Mouse (Mus musculus) embryonic facial prominence, embryonic 15.5 days (tissue): Measurements from ENCODE around the gene Gphb5. TPM values are rescaled to one million over a fixed set of nuclear protein-coding genes. Genes with fewer than 3 reads are reported as not detected.
"Not testable (repeated sequence)": the region's sequence is repeated elsewhere in the genome, so short reads cannot be mapped to it uniquely, and the experiment has no call there.

Experiments used
- ATAC-seq: fragments of 200-750 bp; cut with Nextera tagmentation; 2 replicates; pipeline ENCODE4 v1.8.0; 2017; ENCODE audit warnings: low read depth, moderate TSS enrichment; ENCODE audit not compliant: insufficient number of reproducible peaks, low FRiP score, low TSS enrichment
- H3K27ac ChIP-seq: fragments of 300-500 bp; sonication (generic); replicated peaks from 2 replicates; pipeline ENCODE4 v1.5.1; 2015; ENCODE audit warnings: mild to moderate bottlenecking, inconsistent platforms
- H3K27me3 ChIP-seq: fragments of 300-500 bp; sonication (generic); 2 replicates; pipeline ENCODE4 v1.6.1; 2015; ENCODE audit warnings: inconsistent platforms
- H3K36me3 ChIP-seq: fragments of 300-500 bp; sonication (generic); 2 replicates; pipeline ENCODE4 v1.6.1; 2015; ENCODE audit warnings: mild to moderate bottlenecking, inconsistent platforms
- H3K4me1 ChIP-seq: fragments of 300-500 bp; sonication (generic); 2 replicates; pipeline ENCODE4 v1.6.1; 2015; ENCODE audit warnings: inconsistent platforms
- H3K4me2 ChIP-seq: fragments of 300-500 bp; sonication (generic); replicated peaks from 2 replicates; pipeline ENCODE4 v1.6.1; 2015; ENCODE audit warnings: mild to moderate bottlenecking, inconsistent platforms
- H3K4me3 ChIP-seq: fragments of 300-500 bp; sonication (generic); replicated peaks from 2 replicates; pipeline ENCODE4 v1.5.1; 2015; ENCODE audit warnings: mild to moderate bottlenecking, inconsistent platforms
- H3K9ac ChIP-seq: fragments of 300-500 bp; sonication (generic); 2 replicates; pipeline ENCODE4 v1.6.1; 2015; ENCODE audit warnings: inconsistent platforms
- H3K9me3 ChIP-seq: fragments of 300-500 bp; sonication (generic); replicated peaks from 2 replicates; pipeline ENCODE4 v1.6.1; 2016; ENCODE audit warnings: inconsistent platforms
- WGBS: fragments of 180-500 bp; shearing (Covaris S2); methylation state at CpG from one replicate; pipeline ENCODE4 v1.1.7; 2015; 5-methylcytosine and 5-hydroxymethylcytosine counted together
- polyA plus RNA-seq: library from polyadenylated mRNA; unstranded; fragments of >200 nt; fragmentation: Nextera tagmentation; extraction: Ambion mirVana; gene quantifications from 2 replicates; pipeline ENCODE4 v1.2.1, GENCODE M21; 2015

Gene Gphb5
- polyA plus RNA-seq, 1 experiment from 2014 or later = not detected

- not testable (repeated sequence) for H3K36me3 ChIP-seq, H3K27ac ChIP-seq, H3K27me3 ChIP-seq, H3K4me1 ChIP-seq, H3K4me3 ChIP-seq, H3K4me2 ChIP-seq, H3K9me3 ChIP-seq, H3K9ac ChIP-seq, ATAC-seq
- 79% methylated on average over 6 of the region's 6 CpGs for WGBS
Measured at GRCm38 (mm10) chr12:75432400-75432799, 15.8 kb upstream of the Gphb5 start.

- WGBS = 68% methylated on average over 1 of the region's 1 CpGs
- Histone ChIP-seq H3K4me2 (no peak overlapping the region), H3K36me3 (no peaks in the 10 kb centered on the region), H3K4me1 (no peaks in the 10 kb centered on the region), H3K9ac (no peak overlapping the region), H3K27ac (no peak overlapping the region), H3K9me3 (no peaks in the 10 kb centered on the region), H3K4me3 (no peak overlapping the region), H3K27me3 (no peaks in the 10 kb centered on the region)
- no peak for ATAC-seq
Measured at GRCm38 (mm10) chr12:75429685-75430396, 13.3 kb upstream of the Gphb5 start.

GRCm38 (mm10) chr12:75428719-75429118, 12.1 kb upstream of the Gphb5 start:
- no peak overlapping the region for H3K9ac ChIP-seq
- WGBS = 57% methylated on average over 6 of the region's 6 CpGs
- no peak overlapping the region for H3K4me2 ChIP-seq
- no peaks in the 10 kb centered on the region for H3K4me1 ChIP-seq
- H3K27me3 ChIP-seq = no peaks in the 10 kb centered on the region
- H3K4me3 ChIP-seq = no peak overlapping the region
- no peak overlapping the region for H3K27ac ChIP-seq
- no peaks in the 10 kb centered on the region for H3K36me3 ChIP-seq
- ATAC-seq = no peak
- H3K9me3 ChIP-seq = no peaks in the 10 kb centered on the region

- H3K4me1 ChIP-seq = no peaks in the 10 kb centered on the region
- no peaks in the 10 kb centered on the region for H3K27me3 ChIP-seq
Measured at GRCm38 (mm10) chr12:75425882-75426281, 9.3 kb upstream of the Gphb5 start.

GRCm38 (mm10) chr12:75424817-75425216, 8.2 kb upstream of the Gphb5 start:
- Histone ChIP-seq H3K27me3 (no peaks in the 10 kb centered on the region), H3K9me3 (no peaks in the 10 kb centered on the region), H3K4me3 (no peak overlapping the region), H3K36me3 (no peaks in the 10 kb centered on the region), H3K27ac (no peak overlapping the region), H3K4me2 (no peak overlapping the region), H3K9ac (no peak overlapping the region), H3K4me1 (no peaks in the 10 kb centered on the region)
- 82% methylated on average over 4 of the region's 4 CpGs for WGBS
- no peak for ATAC-seq

More at GRCm38 (mm10) chr12:75425882-75426281, 9.3 kb upstream of the Gphb5 start:
- no peak overlapping the region for H3K4me3 ChIP-seq
- no peak for ATAC-seq
- WGBS = 77% methylated on average over 7 of the region's 7 CpGs
- no peaks in the 10 kb centered on the region for H3K9me3 ChIP-seq
- H3K36me3 ChIP-seq = no peaks in the 10 kb centered on the region
- H3K27ac ChIP-seq = no peak overlapping the region
- no peak overlapping the region for H3K9ac ChIP-seq
- H3K4me2 ChIP-seq = no peak overlapping the region

DNA sequence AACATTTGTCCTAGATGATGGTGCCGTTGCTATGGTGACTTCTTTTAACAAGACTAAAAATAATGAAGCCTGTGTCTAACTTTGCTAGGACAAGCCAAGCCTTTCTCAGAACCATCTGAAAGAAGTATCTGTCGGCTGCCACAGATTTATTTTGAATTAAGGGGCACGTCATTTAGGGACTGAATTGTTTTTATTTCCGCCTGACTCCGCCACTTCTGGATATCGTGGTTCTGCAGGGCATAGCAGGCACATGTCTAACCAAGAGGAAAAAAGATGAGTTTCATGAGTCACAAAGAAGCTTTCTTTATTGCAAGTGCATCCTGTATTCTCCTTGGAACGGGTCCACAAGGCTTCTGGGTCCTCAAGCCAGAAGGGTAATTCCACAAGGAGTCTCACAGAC, 7.8 kb upstream of the Gphb5 start:
- no peak overlapping the region for H3K9ac ChIP-seq
- no peak overlapping the region for H3K27ac ChIP-seq
- H3K4me2 ChIP-seq = no peak overlapping the region
- no peaks in the 10 kb centered on the region for H3K9me3 ChIP-seq
- no peaks in the 10 kb centered on the region for H3K27me3 ChIP-seq
- H3K4me3 ChIP-seq = no peak overlapping the region
- H3K36me3 ChIP-seq = no peaks in the 10 kb centered on the region
- no peaks in the 10 kb centered on the region for H3K4me1 ChIP-seq
- no peak for ATAC-seq
- 52% methylated on average over 7 of the region's 7 CpGs for WGBS

DNA sequence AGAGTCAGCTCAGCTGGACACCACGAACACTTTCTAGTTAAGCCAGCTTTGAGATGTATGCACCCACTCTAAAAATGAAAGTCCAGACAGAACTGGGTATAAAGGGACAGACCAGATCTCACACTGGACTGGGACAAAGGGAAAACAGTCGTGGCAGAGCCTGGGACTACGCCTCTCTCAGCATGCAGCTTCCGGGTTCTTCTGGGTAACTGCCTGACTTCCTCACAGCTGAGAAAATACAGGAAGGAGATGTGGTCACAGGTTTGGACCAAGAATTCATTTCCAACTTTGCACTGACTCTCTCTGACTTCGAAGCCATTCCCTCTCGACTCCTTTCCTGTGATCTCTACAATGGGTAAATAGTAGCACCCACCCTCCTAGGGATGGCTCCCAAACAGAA, 1.6 kb downstream of the Gphb5 start:
- Histone ChIP-seq H3K27ac (no peak overlapping the region), H3K27me3 (no peaks in the 10 kb centered on the region), H3K9ac (no peak overlapping the region), H3K36me3 (no peaks in the 10 kb centered on the region), H3K4me3 (no peak overlapping the region), H3K9me3 (no peaks in the 10 kb centered on the region), H3K4me2 (no peak overlapping the region), H3K4me1 (no peaks in the 10 kb centered on the region)
- 69% methylated on average over 6 of the region's 6 CpGs for WGBS
- ATAC-seq = no peak

DNA sequence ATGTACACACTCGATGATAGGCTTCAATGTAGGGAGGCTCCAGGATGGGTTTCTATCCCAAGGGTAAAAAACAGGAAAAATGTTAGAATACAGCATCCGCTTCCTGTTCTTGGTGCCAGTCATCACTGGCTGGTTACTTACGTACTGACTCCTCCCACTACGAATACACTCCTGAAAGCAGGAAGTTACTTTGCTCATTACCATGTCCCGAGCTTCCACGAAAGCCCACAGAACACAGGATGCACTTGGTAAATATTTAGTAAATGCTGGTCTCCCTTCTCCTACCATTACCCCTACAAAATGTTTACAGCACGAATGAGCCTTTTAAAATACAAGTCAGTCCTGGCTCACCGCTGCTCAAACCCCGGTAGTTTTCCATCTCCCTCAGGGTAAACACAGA, 3.6 kb downstream of the Gphb5 start:
- H3K9ac ChIP-seq = no peak overlapping the region
- WGBS = 63% methylated on average over 9 of the region's 9 CpGs
- H3K4me2 ChIP-seq = no peak overlapping the region
- H3K4me3 ChIP-seq = no peak overlapping the region
- no peaks in the 10 kb centered on the region for H3K9me3 ChIP-seq
- no peak for ATAC-seq
- H3K4me1 ChIP-seq = no peaks in the 10 kb centered on the region
- H3K36me3 ChIP-seq = no peaks in the 10 kb centered on the region
- no peaks in the 10 kb centered on the region for H3K27me3 ChIP-seq
- no peak overlapping the region for H3K27ac ChIP-seq

- Histone ChIP-seq H3K27me3 (no peaks in the 10 kb centered on the region), H3K36me3 (no peaks in the 10 kb centered on the region), H3K9me3 (no peaks in the 10 kb centered on the region), H3K9ac (no peak overlapping the region), H3K4me3 (no peak overlapping the region), H3K27ac (no peak overlapping the region), H3K4me1 (peaks cover 13% of the 10 kb centered on the region), H3K4me2 (no peak overlapping the region)
- ATAC-seq = no peak
- WGBS = 28% methylated on average over 7 of the region's 7 CpGs
Measured at GRCm38 (mm10) chr12:75397077-75397476, 19.5 kb downstream of the Gphb5 start.

DNA sequence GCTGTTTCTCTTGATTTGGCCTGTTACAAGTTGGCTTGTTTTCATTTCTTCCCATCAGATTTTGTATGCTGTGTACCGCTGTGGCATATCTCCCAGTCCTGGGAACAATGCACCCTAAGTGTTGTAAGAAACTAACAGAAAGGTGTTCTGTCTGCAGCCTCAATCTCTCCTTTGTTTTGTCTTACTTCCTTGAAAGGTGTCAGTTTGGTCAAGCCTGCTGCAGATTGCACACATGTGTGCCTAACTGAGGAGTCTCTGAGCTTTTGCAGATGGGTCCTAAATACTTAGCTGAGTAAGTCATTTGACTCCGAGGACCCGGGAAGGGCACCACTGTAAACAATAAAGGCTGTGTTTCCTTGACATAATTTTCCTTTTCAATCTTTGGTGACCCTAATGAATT, 20.0 kb downstream of the Gphb5 start:
- Histone ChIP-seq H3K36me3 (no peaks in the 10 kb centered on the region), H3K27ac (no peak overlapping the region), H3K27me3 (no peaks in the 10 kb centered on the region), H3K9ac (no peak overlapping the region), H3K9me3 (no peaks in the 10 kb centered on the region), H3K4me1 (peaks cover 13% of the 10 kb centered on the region), H3K4me2 (no peak overlapping the region), H3K4me3 (no peak overlapping the region)
- 40% methylated on average over 3 of the region's 3 CpGs for WGBS
- ATAC-seq = no peak

DNA sequence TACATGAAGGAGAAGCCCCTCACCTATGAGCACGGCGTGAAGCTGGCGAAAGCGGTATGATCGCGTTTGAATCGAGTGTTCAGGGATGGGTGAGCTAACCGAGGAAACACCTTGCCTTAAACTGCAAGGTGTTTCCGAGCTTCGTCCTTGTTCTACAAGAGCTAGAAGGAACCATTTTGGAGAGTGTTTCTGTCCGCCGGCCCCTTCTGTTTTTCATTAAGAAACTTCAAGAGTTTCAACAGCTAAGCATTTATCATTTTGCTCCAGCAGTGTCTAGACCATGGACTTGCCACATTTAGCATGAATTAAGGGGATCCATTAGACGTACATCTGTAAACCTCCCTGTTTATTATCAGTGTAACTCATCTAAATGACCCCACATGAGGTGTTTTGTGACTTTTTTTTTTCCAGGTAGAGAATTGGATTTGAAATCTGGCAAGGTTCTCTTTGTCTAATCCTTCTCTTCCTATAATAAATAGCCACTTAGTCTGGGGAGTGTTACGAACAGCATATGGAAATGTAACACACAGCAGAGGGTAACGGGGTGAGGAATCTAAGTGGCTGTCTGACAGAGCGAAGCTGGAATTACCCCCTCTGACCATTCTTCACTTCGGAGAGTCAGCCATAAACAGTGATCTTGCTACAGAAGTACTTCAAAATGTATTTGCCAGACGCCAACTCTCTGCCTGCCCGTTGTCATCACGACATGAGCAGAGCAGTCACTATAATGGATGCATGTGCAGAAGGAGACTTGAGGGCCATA, 22.4 kb downstream of the Gphb5 start:
- Histone ChIP-seq H3K9ac (no peak overlapping the region), H3K4me3 (no peak overlapping the region), H3K36me3 (no peaks in the 10 kb centered on the region), H3K4me1 (peaks cover 13% of the 10 kb centered on the region), H3K27me3 (no peaks in the 10 kb centered on the region), H3K4me2 (no peak overlapping the region), H3K9me3 (no peaks in the 10 kb centered on the region), H3K27ac (no peak overlapping the region)
- WGBS = 73% methylated on average over 20 of the region's 20 CpGs
- ATAC-seq = no peak

- Histone ChIP-seq H3K9me3 (no peaks in the 10 kb centered on the region), H3K4me1 (0 out of 2 replicates have a peak, but pooled peaks cover 3% of the 10 kb centered on the region), H3K4me3 (no peak overlapping the region), H3K27me3 (no peaks in the 10 kb centered on the region), H3K4me2 (no peak overlapping the region), H3K27ac (no peak overlapping the region), H3K36me3 (no peaks in the 10 kb centered on the region), H3K9ac (no peak overlapping the region)
- ATAC-seq = no peak
- WGBS = 51% methylated on average over 9 of the region's 9 CpGs
Measured at GRCm38 (mm10) chr12:75391526-75391925, 25.1 kb downstream of the Gphb5 start.
